Mouse (Mus musculus): ENCODE results near the gene Myrfl.

Gene Myrfl

DNA sequence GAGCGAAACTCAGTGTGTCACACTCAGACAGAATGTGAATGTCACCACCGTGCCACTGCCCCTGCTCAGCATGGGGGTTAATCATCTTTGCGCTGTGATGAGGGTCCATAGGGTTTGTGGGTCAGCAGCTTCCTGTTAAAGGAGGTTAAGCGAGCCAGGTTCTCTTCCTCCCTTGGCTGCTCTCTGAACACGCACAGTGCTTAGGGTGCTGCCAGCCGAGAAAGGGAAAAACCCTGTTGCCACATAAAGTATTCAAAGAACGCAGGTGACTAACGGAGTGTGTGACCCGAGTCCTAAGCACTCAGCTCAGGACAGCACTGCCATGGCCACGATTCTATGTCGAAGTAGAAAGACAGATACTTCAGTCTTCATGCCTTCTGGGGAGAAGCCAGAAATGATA is 69.4 kb downstream of the Myrfl start:
- 83% methylated on average over 11 of the region's 11 CpGs for WGBS

DNA sequence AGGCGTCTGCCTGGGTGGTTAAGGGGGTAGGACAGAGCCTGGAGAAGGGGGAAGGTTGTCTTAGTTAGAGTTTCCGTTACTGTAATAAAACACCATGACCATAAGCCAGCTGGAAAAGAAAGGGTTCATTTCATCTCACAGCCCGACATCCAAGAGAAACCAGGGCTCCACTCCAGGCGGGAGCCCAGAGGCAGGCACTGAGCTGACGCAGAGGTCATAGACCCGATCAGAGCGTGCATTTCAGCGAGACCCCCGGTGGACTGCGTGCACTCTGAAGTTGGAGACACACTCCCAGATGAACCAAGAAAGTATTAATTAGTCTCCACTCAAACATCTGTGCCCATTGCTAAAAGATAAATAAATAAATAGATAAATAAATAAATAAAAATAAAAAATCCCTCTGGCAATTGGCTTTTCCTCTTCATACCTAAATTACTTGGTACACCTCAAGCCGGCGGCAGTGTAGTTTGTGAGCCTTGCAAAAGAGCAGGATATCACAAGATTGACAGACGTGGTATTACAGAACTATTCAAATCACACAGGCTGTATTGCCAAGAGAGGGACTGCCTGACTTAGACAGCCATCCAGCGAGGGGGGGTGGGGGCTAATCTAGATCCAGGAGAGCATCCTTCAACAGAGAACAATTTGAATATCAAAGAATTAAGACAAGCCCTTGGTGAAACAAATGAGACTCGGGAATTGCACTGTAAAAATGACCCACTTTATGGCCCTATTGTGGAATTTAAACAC is 81.2 kb downstream of the Myrfl start:
- 68% methylated on average over 15 of the region's 15 CpGs for WGBS

DNA sequence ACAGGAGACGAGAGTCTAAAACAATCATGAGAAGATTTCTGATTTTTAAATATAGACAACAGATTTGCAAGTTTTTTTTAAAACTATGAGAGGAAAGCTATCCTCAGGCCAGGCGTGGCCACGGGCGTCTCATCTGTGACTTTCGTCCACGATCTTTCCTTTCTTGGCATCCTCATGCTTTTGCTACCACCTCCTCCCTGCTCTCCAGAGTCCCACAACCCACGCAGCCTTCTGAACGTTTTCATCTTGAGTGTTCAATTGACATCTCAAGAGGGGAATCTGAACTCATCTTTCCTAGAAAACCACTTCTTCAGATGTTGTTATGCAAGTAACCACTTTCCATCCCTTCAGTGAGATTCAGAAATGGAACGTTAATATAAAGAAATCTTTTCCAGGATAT is 83.6 kb downstream of the Myrfl start:
- 63% methylated on average over 9 of the region's 9 CpGs for WGBS

DNA sequence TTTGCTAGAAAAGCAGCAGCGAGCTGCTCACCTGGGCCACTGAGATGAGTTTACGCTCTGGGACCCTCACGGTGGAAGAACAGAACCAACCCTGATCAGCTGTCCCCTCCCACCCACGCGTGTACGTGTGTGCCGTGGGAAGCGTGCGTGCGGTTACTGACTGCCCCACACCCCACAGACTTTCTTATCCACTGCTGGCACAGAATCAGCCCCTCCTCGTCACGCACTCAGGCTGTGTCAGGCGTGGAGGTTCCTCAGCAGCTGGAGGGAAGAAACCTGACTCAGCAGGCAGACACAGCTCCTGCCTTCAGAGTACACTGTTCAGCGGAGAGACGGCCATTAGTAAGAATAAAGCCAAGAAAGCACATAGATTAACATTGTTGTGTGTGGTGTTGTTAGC is 86.0 kb downstream of the Myrfl start:
- 53% methylated on average over 15 of the region's 15 CpGs for WGBS

DNA sequence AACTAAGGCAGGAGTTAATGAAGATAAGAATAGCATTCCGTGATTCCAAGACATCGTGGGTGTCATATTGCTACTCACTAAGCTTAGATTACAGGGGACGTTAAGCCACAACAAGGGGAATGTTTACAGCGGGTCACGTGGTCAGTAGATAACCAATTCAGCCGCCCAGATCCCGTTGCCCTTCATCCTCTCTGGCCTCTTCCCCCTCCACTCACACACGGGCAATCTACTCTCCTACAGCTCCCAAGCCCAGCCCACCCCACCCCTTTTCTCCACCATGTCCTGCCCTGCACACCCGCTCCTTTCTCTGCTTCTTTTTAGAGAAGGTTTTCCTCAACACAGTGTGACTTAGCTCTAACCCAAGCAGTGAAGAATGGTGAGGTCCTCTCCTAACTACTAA is 87.3 kb downstream of the Myrfl start:
- WGBS: 79% methylated on average over 9 of the region's 9 CpGs

DNA sequence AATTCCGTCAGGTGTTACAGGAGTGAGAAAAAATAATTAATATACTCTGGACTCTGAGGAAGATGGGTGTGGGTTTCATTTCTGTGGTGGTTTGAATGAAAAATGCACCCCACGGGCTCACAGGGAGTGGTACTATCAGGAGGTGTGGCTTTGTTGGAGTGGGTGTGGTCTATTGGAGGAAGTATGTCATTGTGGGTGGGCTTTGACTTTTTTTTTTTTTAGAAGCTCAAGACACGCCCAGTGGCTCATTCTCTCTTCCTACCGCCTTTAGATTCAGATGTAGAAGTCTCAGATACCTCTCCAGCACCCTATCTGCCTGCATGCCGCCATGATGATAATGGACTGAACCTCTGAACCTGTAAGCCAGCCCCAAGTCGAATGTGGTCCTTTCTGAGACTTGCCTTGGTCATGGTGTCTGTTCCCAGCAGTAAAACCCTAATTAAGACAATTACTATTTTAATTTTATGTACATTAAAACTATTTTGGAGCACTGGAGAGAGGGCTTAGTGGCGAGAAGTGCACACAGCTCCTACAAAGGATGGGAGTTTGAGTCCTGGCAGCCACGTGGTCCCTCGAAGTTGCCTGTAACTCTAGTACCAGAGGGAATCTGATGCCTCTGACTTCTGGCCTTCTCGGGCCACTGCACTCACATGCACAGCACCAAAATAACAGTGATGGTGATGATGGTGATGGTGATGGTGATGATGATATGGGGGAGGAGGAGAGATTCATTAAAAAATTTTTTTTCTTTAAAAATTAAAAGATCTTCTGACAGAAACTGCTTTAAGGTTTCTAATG is 88.0 kb downstream of the Myrfl start:
- 92% methylated on average over 10 of the region's 10 CpGs for WGBS

DNA sequence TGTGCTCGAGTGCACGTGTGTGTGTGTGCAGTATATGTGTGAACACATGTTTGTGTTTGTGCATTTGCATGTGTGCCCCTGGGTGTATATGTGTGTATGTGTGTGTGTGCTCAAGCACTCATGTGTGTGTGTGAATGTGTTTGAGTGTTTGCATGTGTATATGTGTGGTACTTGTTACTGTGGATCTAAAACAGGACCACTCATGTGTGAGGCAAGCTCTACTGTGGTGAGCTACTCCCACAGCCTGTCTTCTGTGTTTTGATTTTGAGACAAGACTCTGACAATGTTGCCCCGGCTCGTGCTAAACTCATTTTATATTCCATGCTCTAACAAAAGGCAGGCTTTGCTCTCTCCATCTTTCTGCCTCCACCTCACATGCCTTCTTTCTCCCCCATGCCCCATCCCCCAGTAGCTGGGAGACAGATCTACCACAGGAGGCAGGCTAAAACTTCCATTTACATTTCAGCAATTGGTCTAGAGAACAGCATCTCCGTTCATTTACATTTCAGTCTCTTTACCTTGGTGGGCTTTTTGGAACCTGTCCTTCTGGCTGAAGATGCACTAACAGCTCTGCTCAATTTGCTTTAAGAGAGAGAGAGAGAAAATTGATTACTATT is 94.4 kb downstream of the Myrfl start:
- WGBS: 51% methylated on average over 5 of the region's 5 CpGs

DNA sequence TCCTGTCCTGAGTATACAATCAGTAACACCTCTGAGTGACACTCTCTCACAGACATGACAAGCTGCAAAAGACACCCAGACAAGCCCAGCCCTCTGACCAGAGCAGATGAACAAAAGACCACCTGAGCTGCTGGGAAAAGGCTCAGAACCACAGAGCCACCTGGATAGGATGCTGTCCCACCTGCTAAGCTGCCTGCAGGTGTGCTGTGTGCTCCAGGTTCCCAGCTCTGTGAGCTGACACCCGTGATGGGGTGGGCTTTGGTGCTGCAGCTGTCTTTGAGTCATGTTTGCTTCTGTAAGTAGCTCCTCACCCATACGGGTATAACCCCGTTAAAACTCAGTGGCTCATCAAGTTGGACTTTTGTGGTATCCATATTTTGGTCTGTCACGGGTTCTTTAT is 95.4 kb downstream of the Myrfl start:
- WGBS: 72% methylated on average over 4 of the region's 4 CpGs

DNA sequence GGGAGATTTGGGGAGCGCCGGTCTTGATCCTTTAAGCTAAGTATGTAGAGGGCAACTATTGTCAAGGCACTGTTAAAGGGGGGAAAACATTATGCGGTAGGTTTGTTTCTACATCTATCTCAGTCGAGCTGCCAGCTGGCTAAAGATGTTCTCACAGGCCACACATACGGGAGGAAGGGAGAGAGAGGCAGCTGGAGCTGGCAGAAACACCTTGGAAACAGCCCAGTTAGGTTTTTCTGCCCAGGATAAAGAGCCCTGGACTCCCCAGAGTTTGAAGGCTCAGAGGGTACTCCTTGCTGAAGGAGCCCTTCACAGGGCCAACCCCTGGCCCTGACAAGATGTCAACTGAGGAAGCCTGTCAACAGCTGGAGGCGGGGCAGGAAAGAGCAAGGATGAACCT is 100.7 kb downstream of the Myrfl start:
- WGBS: 67% methylated on average over 6 of the region's 6 CpGs

DNA sequence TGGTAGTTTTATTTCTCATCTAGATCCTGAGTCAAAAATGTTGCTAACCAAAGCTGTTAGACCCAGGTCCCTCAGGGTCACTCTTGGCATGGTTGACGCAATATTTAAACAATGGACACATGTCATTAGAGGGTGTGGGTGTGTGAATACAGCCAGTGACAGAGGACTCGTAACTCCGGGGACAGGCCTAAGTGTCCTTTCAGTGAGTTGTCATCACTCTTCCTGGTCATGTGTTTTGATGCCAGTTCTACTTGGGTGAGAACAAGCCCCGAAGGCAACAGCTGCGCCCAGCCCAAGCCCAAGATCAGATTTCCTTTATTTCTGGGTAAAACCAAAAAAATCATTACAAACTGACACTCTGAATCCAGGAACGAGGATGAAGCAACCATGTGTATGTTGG is 112.6 kb downstream of the Myrfl start:
- 86% methylated on average over 6 of the region's 6 CpGs for WGBS

DNA sequence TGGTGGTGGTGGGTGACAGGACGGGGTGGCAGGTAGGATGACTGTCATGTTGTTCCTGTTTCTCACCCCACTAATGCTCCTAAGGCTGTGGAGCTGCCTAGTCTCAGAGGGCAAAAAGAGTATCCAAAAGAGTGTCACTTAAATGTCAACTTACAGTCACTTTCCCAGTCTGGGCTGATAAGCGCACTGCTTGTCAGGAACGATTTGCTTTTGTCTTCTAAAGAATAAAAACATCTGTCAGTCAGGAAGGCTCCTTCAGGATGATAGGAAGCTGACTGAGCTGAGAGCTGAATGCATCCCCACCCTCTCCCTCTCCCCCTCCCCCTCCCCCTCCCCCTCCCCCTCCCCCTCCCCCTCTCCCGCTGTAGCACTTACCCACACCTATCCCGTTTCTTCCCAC is 113.7 kb downstream of the Myrfl start:
- 53% methylated on average over 4 of the region's 5 CpGs for WGBS

DNA sequence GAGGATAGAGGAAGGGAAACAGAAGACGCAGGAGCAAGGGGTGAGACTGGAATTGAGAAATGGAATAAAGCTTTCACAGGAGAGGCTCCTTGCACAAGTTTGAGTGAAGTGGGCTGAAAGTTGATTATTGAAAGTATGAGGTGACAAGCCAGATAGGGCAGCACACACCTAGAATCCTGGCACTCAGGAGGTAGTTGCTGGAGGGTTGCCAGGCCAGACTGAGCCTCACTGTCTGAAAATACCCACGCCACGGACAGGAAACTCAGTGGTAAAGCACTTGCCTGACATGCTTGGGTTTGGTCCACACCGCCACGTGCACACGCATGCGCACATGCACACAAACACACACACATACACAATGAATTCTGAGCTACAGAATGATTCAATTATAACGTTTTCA is 118.8 kb downstream of the Myrfl start:
- 93% methylated on average over 8 of the region's 8 CpGs for WGBS

DNA sequence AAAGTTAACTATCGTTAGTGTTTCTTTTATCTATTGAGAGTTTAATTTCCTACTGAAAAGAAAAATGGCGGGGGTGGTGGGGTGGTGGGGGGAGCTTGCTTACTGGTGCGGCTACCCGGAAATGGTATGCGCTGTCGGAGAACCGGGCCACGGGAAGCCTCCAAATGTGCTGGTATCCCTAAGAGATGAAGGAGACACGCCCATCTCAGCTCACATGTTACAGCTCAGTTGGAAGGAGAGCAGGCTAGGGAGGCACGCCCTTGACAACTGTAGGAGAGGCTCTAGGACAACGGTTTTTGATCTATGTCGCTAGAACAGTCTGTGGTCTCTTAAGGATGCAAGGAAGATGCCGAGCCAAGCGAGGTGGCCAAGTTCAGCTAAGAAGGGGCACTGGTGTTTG is 119.9 kb downstream of the Myrfl start:
- WGBS: 80% methylated on average over 14 of the region's 14 CpGs

DNA sequence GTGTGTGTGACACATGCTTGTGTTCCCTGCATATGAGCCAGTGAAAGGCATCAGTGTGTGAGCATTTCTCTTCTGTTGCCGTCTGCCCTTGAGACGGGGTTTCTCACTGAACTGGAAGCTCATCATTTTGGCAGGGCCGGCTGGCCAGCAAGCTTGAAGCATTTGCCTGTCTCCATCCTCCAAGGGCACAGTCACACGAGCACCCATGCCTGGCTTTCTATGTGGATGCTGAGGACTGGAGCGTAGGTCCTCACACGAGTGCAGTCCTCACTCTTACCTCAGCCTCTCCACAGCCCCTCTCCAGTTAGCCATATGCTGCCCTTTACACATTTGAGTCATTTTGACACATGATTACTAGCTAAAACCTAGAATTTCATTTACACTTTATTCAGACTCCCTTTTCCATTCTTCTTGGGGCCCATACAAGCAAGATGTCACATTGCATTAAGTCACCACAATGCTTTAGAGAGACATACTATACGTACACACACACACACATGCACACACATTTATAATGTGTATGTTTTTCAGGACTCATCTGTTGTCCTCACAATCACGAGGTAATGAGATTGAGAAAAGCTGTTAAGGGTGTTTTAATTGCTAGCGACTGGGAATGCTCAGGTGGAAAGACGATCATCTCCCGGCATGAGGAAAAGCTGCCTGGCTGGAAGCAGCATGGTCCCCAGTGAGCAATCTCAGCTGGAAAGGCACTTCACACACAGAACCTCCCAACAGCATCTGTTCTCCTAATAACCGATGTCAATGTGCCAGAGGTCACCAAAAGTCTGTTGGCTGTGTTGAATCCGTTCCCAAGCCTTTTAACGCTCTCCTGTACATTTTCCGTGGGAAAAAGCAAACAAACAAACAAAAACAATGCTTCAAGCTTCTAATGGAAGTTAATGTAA is 122.6 kb downstream of the Myrfl start:
- WGBS: 79% methylated on average over 15 of the region's 15 CpGs

DNA sequence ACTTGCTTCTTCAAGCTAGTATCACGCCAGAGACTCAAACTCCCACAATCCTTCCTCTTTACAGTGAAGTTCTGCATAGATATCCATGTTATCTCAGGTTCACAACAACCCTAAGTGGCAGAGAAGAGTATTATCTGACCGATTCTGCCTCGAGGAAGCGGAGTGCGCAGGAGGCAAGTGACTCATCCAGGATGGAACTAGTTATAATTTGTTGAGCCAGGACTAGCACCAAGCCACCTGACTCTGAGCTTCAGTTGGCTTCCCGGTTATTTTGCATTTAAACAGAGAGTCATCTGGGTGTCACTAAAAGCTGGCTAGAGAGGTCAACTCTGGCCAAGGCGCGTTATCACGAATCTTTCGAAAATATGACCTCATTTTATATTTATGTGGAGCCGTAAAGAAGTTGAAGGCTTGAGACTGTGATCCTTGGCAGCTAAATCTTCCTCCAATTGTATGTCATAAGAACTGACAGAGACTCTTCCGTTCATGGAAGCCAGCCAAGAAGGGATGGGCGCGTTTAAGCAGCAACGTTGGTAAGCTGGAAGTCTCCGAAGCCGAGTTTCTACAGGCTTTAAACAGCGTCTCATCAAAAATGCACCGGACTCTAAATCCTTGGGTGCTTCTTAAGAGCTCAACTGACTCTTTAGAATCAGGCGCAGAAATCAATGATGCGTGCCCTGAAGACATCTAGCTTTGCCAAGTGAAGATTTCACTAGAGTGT is 125.3 kb downstream of the Myrfl start:
- WGBS: 57% methylated on average over 21 of the region's 21 CpGs

DNA sequence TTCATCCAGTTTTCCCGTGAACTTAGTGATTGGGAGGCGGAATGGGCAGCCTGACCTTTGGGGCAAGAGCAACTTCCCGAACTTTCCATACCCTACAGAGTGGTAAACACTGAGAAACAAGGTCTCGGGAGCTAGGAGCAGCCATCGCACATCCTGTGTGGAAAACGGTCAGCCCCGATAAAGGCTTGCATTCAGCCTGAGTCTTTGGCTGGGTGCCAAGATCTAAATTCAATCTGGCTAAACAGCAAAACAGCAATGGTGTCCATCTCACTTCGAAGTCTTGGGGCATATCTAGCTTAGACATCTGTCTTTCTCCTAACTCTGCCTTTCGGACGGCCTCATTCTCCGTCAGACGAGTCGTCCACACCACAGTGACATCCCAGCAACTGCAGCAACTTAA is 128.1 kb downstream of the Myrfl start:
- 59% methylated on average over 13 of the region's 13 CpGs for WGBS

DNA sequence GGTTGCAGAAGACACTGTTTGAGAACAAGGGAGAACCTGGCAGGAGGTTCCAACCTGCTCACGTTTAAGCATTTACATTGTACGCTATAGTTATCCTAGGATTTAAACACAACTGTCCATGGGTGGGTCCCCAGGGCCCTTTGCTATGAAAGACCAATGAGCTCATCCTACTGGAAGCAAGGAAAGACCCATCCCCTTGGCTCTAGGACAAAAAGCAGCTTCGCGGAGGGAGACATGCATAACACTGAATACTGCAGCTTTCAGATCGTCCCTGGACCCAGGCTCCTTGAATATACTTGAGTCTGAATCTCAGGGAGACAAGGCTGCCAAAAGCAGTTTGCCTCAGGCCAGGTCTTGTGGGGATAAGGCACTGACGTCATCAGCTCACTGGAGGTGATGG is 130.2 kb downstream of the Myrfl start:
- 72% methylated on average over 6 of the region's 6 CpGs for WGBS

DNA sequence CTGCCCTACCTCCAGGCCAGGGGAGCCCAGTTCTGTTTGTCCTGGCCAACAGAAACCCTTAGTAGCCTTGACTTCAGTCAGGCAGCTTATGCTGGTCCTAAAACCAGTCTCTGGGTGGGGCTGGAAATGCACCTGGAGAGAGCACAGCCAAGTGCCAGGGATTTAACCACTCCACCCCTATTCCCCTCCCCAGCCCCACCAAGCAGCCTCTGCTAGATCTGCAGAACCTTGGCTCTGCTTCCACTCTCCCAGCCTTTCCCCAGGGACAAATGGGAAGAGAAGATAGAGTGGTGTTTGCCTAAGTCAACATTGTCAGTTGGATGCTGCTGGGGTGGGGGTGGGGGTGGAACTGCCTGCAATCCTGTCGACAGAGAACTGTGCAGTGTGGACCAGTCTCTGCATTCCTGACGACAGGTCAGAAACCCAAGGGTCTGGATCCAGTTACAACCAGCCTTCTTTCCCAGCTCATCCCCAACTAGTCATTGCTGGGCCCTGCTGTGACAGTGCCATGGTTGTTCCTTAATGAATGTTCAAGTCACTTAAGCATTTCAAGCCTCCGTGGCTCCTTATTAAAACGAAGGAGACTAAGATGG is 135.1 kb downstream of the Myrfl start:
- 63% methylated on average over 4 of the region's 4 CpGs for WGBS

DNA sequence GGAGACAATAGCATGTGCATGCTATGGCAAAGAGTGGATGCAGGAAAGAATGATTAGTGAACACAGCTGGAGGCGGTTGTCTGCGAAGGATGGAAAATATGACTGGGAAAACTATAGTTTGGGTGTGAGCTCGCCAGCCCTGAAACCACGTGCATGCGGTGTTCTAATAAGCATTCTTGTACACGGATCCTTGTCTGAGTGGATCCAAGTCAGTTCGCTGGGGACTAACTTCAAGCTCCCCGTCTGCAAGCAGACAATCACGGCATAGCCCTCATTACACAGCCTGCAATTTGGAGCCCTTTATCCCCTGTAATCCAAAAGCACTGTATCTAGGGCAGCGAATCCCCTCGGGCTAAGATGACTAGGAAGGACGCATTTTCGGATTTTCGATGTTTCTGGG is 136.2 kb downstream of the Myrfl start:
- 66% methylated on average over 14 of the region's 14 CpGs for WGBS

DNA sequence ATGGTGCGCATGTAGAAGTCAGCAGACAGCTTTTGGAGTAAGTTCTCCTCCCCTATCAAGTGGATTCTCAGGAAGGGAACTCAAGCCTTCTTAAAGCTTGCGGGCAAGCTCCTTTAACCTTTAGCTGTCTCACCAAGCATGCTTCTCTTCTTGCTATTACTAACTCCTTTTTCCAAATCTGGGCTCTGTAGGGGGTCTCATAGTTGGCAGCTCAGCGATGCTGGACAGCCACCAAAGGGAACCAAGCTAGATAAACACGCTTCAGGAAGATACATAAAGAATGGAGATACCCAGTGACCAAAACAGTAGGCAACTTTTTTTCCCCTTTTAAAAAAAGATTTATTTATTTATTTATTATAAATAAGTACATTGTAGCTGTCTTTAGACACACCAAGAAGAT is 136.9 kb downstream of the Myrfl start:
- WGBS: 82% methylated on average over 4 of the region's 4 CpGs

All from cerebral cortex, adult 2 months (tissue).